Mouse (Mus musculus) mouse embryonic stem cell (cell line): ENCODE measurements around the gene Cachd1.

Experiments
- in situ Hi-C, 2 experiments: fragments of 300-500 bp; cut with MboI; formaldehyde crosslinking; loops; 1 replicate in 1 of 2; 3 replicates in 1 of 2; pipeline ENCODE4 v1.14.3; 2019 to 2020; ENCODE audit warnings: low sequenced_read_pairs in 2 of 2, low pct_unique_long_range_greater_than_20kb in 1 of 2, mixed read lengths in 1 of 2; ENCODE audit not compliant: unreplicated experiment in 1 of 2

Gene Cachd1

DNA sequence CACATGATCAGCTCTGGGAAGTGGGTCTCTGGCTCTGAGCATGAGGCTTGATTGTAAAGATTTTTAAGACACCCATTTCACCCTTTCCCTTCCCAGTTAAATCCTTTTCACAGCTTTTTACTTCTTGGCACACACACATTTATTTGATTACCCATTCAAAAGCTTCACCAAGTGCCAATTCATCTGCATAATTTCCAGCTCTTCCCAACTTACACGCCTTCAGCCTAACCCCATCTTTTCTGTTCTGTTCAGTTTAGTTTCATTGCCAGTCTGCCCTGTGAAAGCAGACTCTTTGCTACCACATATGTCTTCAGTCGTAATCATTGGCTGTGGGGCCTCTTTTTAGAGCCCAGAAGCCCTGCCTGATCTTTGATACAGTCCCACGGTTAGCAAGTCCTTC, 76.0 kb downstream of the Cachd1 start:
- in situ Hi-C loops, result no loop called here

DNA sequence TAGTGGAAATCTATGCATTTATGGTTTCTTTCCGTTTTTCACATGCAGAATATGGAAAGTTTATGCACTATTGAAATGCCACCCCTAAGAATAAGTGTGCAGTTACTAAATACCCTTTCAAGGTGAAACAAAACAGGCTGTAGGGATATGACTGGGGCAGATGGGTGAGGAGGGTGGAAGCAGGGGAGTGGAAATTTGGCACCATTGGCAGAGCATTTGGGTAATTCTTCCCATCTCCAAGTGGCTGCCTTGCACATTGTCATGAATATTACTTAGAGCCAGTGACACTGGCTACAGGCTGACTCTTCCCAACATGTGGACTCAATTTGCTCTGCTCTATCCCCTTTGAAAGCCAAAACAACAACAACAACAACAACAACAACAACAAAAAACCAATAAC, 77.0 kb downstream of the Cachd1 start:
- in situ Hi-C loops, result no loop called here

DNA sequence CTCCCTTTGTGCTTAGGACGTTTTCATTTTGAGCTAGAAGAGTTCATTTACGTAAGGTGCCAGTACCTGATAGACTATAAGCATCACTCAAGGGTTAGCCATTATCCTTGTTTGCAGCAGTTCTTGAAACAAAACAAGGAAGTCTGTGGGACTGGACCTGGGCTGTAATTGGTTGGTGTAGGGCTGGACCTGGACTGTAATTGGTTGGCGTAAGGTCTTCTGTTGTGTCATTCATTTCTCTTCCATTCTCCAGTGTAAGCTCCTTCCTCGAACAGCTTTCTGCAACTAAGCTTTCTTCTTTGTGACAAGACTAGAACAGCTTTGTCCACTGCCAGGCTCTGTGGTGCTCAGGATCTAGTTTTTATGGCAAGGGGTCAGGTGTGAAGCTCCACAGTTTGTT, 78.9 kb downstream of the Cachd1 start:
- in situ Hi-C loops, result no loop called here

DNA sequence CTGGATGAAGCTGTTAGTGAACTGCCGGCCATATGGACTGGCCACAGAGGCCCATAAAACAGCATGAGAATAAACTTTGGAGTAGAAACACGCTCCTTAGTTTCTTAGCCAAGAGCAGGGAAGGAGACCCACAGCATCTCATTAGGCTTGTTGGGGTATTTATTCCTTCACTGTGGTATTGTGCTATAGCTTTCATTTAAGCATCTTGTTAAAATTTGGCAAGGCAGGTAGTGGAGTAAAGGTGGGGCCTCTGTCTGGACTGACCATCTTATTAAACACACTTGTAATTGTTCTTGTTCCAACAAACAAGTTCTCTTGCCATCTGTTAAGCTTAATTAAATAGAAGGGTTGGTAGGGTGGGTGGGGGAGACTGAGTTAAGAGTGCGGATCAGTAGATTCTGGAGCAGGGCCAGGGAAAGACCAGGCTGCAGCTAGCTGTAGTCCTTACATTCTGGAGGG, 81.0 kb downstream of the Cachd1 start:
- in situ Hi-C loops, result no loop called here

DNA sequence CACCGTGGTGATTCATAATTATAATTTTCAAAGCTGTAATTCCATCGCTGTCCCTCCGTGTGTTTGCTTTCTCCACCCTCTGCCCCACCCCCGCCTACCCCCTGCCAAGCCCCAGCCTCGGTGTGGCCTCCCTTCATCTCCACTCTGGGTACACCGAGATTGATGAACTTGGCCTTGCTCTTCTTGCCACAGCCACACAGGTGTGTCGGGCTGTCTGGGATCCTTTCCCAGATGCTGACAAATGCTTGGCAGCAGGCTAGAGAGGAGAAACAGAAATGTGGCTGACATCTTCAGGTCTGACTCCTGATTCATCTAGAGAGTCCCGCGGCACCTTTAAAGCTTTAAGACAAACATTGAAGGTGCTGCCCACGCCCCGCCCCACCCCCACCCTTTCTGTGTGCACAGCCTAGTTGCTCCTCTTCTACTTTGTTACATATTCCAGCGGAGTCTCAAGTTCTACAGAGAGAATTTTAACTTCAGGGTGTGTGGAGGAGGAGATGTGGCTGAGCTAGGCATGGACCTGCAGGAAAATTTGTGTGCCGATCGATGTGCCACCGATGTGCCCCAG, 87.5 kb downstream of the Cachd1 start:
- in situ Hi-C loops, result no loop called here

- in situ Hi-C loops, result no loop called here
Measured at GRCm38 (mm10) chr4:100865423-100865822, 88.9 kb downstream of the Cachd1 start.

- in situ Hi-C loops, result no loop called here
Measured at GRCm38 (mm10) chr4:100865962-100866703, 89.7 kb downstream of the Cachd1 start.

GRCm38 (mm10) chr4:100877351-100877750, 100.9 kb downstream of the Cachd1 start:
- in situ Hi-C loops, result no loop called here

- in situ Hi-C loops, result no loop called here
Measured at GRCm38 (mm10) chr4:100879414-100879813, 102.9 kb downstream of the Cachd1 start.

DNA sequence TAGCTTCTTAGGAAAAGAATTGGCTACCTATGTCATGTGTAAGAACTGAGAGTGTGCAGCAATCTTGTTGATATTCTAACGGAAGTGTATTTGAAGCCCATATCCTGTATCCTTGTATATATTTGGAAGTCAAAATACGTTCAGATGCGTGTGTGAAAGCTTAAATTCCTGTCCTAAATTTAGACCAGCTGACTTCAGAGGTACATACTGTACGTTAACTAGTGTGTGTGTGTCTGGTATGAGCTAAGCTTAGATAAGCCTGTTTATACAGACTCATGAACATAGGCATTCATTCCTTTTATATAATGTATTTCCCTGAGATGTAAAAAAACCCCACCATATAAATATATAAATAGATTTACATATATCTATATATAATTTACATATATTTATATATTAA, 103.6 kb downstream of the Cachd1 start:
- in situ Hi-C loops, result no loop called here

DNA sequence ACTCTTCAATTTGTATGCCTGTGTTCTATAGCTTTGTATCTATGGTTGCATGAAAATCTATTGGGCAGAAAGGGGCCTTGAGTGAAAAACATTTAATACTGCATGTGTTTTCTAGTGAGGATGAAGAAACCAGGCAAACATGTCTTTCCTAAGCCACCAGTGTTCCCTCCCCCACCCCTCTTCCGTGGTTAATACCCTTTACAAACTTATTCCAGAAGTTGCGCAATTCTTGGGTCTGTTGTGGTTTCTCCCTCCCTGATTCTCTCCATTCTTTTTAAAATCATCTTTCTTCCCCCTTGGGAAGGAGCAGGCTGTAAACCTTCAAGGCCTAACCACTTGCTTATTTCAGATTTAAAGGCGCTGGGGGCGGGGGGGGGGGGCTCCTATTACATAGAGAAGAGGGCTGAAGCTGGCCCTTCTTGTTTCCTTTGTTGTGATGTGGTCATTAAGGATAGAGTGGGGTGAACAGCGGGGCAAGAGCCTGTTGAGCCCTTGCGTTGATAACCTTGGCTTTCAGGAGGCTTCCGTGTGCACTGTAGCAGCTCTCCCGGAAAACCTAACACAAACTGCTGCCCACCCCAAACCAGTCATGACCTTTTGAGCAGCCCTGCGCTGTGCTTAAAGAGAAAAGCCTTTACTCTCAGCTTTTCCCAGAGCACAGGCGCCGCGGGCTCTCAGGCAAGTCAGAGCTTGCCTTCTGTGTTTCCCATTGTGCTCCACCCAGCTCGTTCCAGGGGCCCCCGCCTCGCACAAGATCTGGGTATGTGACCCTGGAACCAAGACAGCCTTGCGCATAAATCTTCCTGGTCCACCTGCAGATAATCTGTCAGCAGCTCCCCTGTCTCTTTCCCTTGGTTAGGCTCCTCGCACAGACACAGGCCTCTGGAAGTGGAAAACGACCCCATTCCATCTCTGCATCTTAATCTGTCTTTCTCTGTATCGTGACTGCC, 109.6 kb downstream of the Cachd1 start:
- in situ Hi-C loops, result no loop called here

DNA sequence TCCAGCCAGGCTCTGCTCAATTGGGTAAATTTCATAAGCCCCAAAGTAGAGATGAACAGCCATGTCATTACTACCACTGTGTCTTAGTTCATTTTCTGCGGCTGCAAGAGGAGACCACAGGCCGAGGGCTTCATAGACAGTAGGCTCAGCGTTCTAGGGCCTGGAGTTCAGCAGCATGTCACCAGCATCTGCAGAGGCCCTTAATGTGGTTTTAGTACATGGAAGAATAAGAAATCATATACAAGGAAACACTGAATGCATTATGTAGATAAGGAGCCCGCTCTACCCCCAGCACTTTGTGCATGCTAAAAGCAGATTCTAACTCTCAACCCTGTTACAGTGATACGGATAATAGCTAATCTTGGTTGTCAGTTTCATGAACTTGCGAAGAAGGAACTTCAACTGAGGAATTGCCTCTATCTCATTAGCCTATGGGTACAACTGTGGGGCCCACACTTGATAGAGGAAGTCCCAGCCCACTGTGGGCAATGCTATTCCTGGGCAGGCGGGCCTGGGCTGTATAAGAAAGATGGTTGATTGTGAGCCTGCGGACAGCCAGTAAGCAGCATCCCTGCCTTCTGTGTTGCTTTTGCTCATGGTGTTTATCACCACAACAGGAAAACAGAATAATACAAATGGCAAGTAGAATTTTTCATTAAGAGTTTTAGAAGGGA, 110.4 kb downstream of the Cachd1 start:
- in situ Hi-C loops, result no loop called here

DNA sequence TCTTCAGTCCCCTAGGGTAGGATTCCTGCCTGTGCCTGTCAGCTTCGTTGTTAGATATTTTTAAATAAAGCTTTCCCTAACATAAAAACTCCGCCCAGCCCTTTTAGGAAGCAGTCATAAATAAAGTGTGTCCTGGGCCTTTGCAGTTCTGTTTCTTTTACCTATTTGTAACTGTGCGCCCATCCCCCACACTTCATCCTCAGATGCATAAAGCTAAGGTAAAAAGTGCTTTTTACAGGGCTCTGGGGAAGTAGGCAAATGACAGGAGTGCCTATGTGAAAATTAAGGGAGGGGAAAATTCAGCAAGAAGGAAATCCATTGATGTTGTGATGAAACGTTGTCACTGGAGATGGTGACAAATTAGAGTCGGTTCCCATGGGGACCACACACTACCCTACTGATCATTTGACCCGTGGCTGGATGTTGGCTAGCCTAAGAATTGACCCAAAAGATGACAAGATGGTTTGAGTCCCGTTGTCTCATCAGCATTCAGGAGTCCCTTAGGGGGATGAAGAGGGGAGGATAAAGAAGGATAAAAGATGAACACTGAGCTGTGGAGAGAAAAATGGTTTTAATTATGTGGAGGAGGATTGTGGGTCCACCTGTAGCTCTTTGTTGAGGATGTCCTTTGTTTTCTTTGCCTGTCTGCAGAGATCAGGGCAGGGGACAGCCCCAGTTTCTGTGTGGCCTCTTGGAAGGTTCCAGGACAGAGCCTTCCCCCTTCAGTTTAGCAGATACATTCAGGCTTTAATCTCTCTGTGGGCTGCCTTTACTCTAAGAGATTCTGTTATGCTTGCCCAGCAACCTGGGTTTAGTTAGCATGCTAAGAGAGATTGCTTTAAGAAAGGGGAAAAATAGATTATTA, 113.9 kb downstream of the Cachd1 start:
- in situ Hi-C loops, result no loop called here

GRCm38 (mm10) chr4:100893739-100894138, 117.3 kb downstream of the Cachd1 start:
- in situ Hi-C loops, result no loop called here

- in situ Hi-C loops, result no loop called here
Measured at GRCm38 (mm10) chr4:100894142-100894541, 117.7 kb downstream of the Cachd1 start.

DNA sequence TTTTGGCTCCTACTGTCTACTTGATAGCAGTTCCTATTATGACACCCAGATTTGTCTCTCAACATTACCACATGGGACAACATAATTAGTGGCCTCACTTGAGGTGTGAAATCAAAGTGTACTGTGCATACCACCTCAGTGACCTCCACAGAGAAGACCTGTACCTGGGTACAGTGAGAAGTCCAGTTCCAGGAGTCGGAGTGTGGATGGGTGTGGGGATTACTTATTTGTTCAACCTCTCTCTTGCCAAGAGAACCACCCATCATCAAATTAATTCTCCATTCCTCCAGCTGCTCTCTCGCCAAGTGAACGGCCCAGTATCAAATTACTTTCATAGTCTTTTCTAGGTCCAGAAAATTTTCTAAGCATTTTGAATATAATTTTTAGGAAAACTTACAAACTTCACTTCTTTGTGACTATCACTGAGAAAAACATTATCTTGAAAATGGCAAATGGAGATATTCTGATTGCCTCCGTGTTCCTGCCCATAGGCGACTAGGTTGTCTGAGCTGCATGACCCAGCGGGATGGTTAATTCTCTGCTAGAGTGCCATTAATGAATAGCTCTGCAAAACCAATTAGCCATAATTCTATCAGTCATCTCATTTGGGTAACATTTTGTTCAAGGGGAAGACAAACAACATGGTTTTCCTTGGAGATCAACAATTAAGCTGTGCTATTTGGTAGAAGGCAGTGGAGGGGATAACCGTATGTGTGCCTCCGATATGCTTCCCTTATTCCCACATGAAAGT, 120.0 kb downstream of the Cachd1 start:
- in situ Hi-C loops, result no loop called here

- in situ Hi-C loops, result no loop called here
Measured at GRCm38 (mm10) chr4:100897943-100898342, 121.5 kb downstream of the Cachd1 start.
